8 mouse cellular contexts compared by ENCODE assay signal in the genomic region with DNA sequence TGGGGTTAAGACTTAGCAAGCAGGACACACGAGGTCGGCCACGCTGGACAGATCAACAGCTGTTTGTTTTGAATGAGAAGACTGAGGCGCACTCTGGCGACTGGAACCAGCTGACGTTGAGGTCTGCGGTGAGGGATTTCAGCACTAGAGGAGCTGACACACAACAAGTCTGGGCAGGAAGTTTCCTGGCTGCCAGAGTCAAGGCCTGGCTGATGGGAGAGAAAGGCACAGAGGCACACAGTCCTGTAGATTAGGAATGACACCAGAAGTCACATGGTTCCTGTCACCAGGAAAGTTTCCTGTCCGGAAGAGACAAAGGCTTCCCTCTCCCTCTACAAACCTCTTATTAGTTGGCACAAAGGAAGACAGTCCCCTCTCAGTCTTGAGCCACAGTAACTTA. TPM values are rescaled to one million over a fixed set of nuclear protein-coding genes. Genes with fewer than 3 reads are reported as not detected.
DNase-seq lines count a peak whose midpoint lies in the region; ATAC-seq and TF ChIP-seq lines count a peak whose summit lies in the region.

No protein-coding gene starts in this region.

- H3K4me2 ChIP-seq in kidney, embryonic 15.5 days = no peak overlapping the region
- no peak overlapping the region for H3K4me2 ChIP-seq in neural tube, embryonic 15.5 days

- WGBS in kidney, embryonic 15.5 days = 41% methylated on average over 8 of the region's 8 CpGs
- 35% methylated on average over 8 of the region's 8 CpGs for WGBS in kidney, adult 2 months
- 72% methylated on average over 8 of the region's 8 CpGs for WGBS in neural tube, embryonic 15.5 days

- ATAC-seq in kidney, embryonic 15.5 days (replicated peaks; ENCODE audit: low FRiP score) = no peak; the same call in 1 of the 2 replicates
- ATAC-seq in neural tube, embryonic 15.5 days (ENCODE audit: low FRiP score) = no peak

- 0 out of 2 replicates have a peak, but pooled peaks cover 3% of the 10 kb centered on the region for H3K9me3 ChIP-seq in kidney, embryonic 15.5 days (replicated peaks)
- no peaks in the 10 kb centered on the region for H3K9me3 ChIP-seq in neural tube, embryonic 15.5 days (replicated peaks)

- H3K27me3 ChIP-seq in kidney, embryonic 15.5 days = no peaks in the 10 kb centered on the region
- H3K27me3 ChIP-seq in kidney, adult 2 months (replicated peaks; ENCODE audit: control insufficient read depth, insufficient read depth, low read length) = no peaks in the 10 kb centered on the region
- H3K27me3 ChIP-seq in neural tube, embryonic 15.5 days (replicated peaks) = no peaks in the 10 kb centered on the region

- H3K4me1 ChIP-seq in kidney, embryonic 15.5 days = no peaks in the 10 kb centered on the region
- no peaks in the 10 kb centered on the region for H3K4me1 ChIP-seq in kidney, adult 2 months (ENCODE audit: control insufficient read depth, insufficient read depth, low read length)
- H3K4me1 ChIP-seq in neural tube, embryonic 15.5 days = no peaks in the 10 kb centered on the region

- H3K9ac ChIP-seq in kidney, embryonic 15.5 days = no peak overlapping the region
- H3K9ac ChIP-seq in neural tube, embryonic 15.5 days (replicated peaks) = no peak overlapping the region

- no peak for TF ChIP-seq POLR2A in kidney, adult 2 months (IDR thresholded peaks at IDR 0.05; ENCODE audit: low read depth, low read length)

- no peaks in the 10 kb centered on the region for H3K36me3 ChIP-seq in kidney, embryonic 15.5 days
- H3K36me3 ChIP-seq in kidney, adult 2 months (ENCODE audit: control insufficient read depth, insufficient read depth, low read length) = no peaks in the 10 kb centered on the region
- H3K36me3 ChIP-seq in neural tube, embryonic 15.5 days = no peaks in the 10 kb centered on the region

- no peak overlapping the region for H3K4me3 ChIP-seq in kidney, embryonic 15.5 days (replicated peaks)
- H3K4me3 ChIP-seq in kidney, adult 2 months (ENCODE audit: insufficient read depth, low read depth, low read length) = no peak overlapping the region
- no peak overlapping the region for H3K4me3 ChIP-seq in neural tube, embryonic 15.5 days (replicated peaks)

- DNase-seq in kidney, adult 18-20 months = peak; percentile 33
- DNase-seq in kidney, adult 2 months = peak; percentile 76
- DNase-seq in lung, postnatal 10 days = peak; percentile 64
- DNase-seq in spleen, postnatal 10 days (ENCODE audit: low spot score in 2 of 2) = no peak
- DNase-seq in urinary bladder, postnatal 36 days (ENCODE audit: low spot score in 2 of 2) = no peak
- no peak for DNase-seq in cerebellum, postnatal 25 days

- 0 out of 2 replicates have a peak, but pooled peaks have one; percentile 18 for TF ChIP-seq CTCF in kidney, adult 2 months (conservative IDR thresholded peaks at IDR 0.05; ENCODE audit: insufficient read depth, insufficient read length, low read depth, low read length)

- H3K27ac ChIP-seq in kidney, embryonic 15.5 days = no peak overlapping the region
- 0 out of 2 replicates have a peak overlapping the region, but pooled peaks have one; percentile 12 for H3K27ac ChIP-seq in kidney, adult 2 months (ENCODE audit: insufficient read depth, low read depth, low read length)
- no peak overlapping the region for H3K27ac ChIP-seq in neural tube, embryonic 15.5 days (replicated peaks)

RNA-seq across cellular contexts. Expression of a gene that starts 12.7 kb away (rescaled TPM):
- 60.6 and 69.5 TPM in 2 replicates for polyA plus RNA-seq in kidney, embryonic 15.5 days (2015; fragmentation: Nextera tagmentation; extraction: Ambion mirVana)
- 53.8 and 57.1 TPM in 2 replicates for polyA plus RNA-seq in kidney, adult 2 months (2012; rRNA removed)
- 174 and 212 TPM in 2 replicates for polyA plus RNA-seq in neural tube, embryonic 15.5 days (2015; fragmentation: Nextera tagmentation; extraction: Ambion mirVana)

RNA-seq across cellular contexts. Expression of a gene that starts 41.6 kb away (rescaled TPM):
- 1.4 and 2.0 TPM in 2 replicates for polyA plus RNA-seq in kidney, embryonic 15.5 days (2015; fragmentation: Nextera tagmentation; extraction: Ambion mirVana)
- polyA plus RNA-seq in kidney, adult 2 months (2012; rRNA removed) = 25.1 and 27.9 TPM in 2 replicates
- 21.1 and 24.8 TPM in 2 replicates for polyA plus RNA-seq in neural tube, embryonic 15.5 days (2015; fragmentation: Nextera tagmentation; extraction: Ambion mirVana)

RNA-seq across cellular contexts. Expression of a gene that starts 53.3 kb away (rescaled TPM):
- 40.6 and 45.0 TPM in 2 replicates for polyA plus RNA-seq in kidney, embryonic 15.5 days (2015; fragmentation: Nextera tagmentation; extraction: Ambion mirVana)
- 626 and 739 TPM in 2 replicates for polyA plus RNA-seq in kidney, adult 2 months (2012; rRNA removed)
- 0.50 and 4.0 TPM in 2 replicates for polyA plus RNA-seq in neural tube, embryonic 15.5 days (2015; fragmentation: Nextera tagmentation; extraction: Ambion mirVana)

Comparison
In these comparisons a context has a peak if more than half of its experiments do, and no peak if none do; other contexts are left out.
1. DNase-seq: peak in kidney, adult 18-20 months (single experiment), kidney, adult 2 months (single experiment) and lung, postnatal 10 days (single experiment); none in spleen, postnatal 10 days (0 of 2), urinary bladder, postnatal 36 days (0 of 2) and cerebellum, postnatal 25 days (0 of 2).